Mouse (Mus musculus) liver, postnatal 0 days (tissue): Measurements from ENCODE around the gene S1pr3. TPM values are rescaled to one million over a fixed set of nuclear protein-coding genes. Genes with fewer than 3 reads are reported as not detected.

ENCODE experiments used
- ATAC-seq: fragments of 200-750 bp; cut with Nextera tagmentation; 2 replicates; pipeline ENCODE4 v1.8.0; 2017; ENCODE audit warnings: mild to moderate bottlenecking, moderate library complexity
- DNase-seq: peaks from one replicate; pipeline ENCODE4 v3.0.0-alpha.2; 2016
- H3K27ac ChIP-seq: fragments of 300-500 bp; sonication (generic); 2 replicates; pipeline ENCODE4 v1.5.1; 2014; ENCODE audit warnings: antibody characterized with exemption, moderate library complexity, mild to moderate bottlenecking, low read depth
- H3K27me3 ChIP-seq: fragments of 300-500 bp; sonication (generic); 2 replicates; pipeline ENCODE4 v1.6.1; 2014; ENCODE audit warnings: low read length, control low read depth, mixed read lengths; ENCODE audit not compliant: insufficient read depth
- H3K36me3 ChIP-seq: fragments of 300-500 bp; sonication (generic); replicated peaks from 2 replicates; pipeline ENCODE4 v1.6.1; 2014; ENCODE audit warnings: mild to moderate bottlenecking, control low read depth, low read length, moderate library complexity, mixed read lengths; ENCODE audit not compliant: insufficient read depth
- H3K4me1 ChIP-seq: fragments of 300-500 bp; sonication (generic); 2 replicates; pipeline ENCODE4 v1.6.1; 2014; ENCODE audit warnings: antibody characterized with exemption, mild to moderate bottlenecking, control low read depth; ENCODE audit not compliant: insufficient read depth
- H3K4me2 ChIP-seq: fragments of 300-500 bp; sonication (generic); 2 replicates; pipeline ENCODE4 v1.6.1; 2014; ENCODE audit warnings: low read depth, mild to moderate bottlenecking, low read length, moderate library complexity, mixed read lengths
- H3K4me3 ChIP-seq: fragments of 300-500 bp; sonication (generic); 2 replicates; pipeline ENCODE4 v1.5.1; 2014; ENCODE audit warnings: low read depth, low read length
- H3K9ac ChIP-seq: fragments of 300-500 bp; sonication (generic); replicated peaks from 2 replicates; pipeline ENCODE4 v1.6.1; 2014; ENCODE audit warnings: mild to moderate bottlenecking, moderate library complexity
- H3K9me3 ChIP-seq: fragments of 300-500 bp; sonication (generic); 2 replicates; pipeline ENCODE4 v1.6.1; 2016; ENCODE audit warnings: mild to moderate bottlenecking, control low read depth, low read length, mixed read lengths
- CTCF ChIP-seq: sonication (generic); IDR thresholded peaks from 2 replicates; pipeline ENCODE4 v1.5.1; 2016; ENCODE audit warnings: antibody characterized with exemption, low read depth
- EP300 ChIP-seq: IDR thresholded peaks from 2 replicates; pipeline ENCODE4 v1.6.1; 2016; ENCODE audit warnings: antibody characterized with exemption, low read depth, mild to moderate bottlenecking
- WGBS: fragments of 180-500 bp; shearing (Covaris S2); extraction: QIAGEN DNeasy Blood & Tissue Kit; methylation state at CpG from one replicate; pipeline ENCODE4 v1.1.7; 2014; ENCODE audit not compliant: insufficient replicate concordance; 5-methylcytosine and 5-hydroxymethylcytosine counted together
- polyA plus RNA-seq: library from polyadenylated mRNA; unstranded; fragments of >200 nt; fragmentation: Nextera tagmentation; extraction: Ambion mirVana; gene quantifications from 2 replicates; pipeline ENCODE4 v1.2.1, GENCODE M21; 2015

The S1pr3 gene
- polyA plus RNA-seq, 1 experiment from 2014 or later, result 1.4 TPM

DNA sequence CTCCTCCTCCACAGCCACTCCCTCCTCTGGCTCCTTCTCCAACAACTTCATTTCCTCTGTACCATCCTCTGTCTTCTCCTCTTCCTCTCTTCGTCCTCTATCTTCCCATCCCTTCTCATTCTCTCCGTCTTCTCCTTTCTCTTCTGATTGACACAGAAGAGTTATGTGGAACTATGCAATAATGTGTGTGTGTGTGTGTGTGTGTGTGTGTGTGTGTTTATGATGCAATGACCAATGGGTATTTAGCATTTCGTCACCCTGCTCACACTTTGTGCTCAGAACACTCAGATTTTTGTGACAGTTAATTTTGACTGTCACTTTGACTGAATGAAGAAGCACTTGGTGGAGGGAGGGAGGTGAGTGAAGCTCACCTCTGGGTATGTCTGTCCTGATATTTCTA, 39.1 kb upstream of the S1pr3 start:
- no peak for ATAC-seq
- no peaks in the 10 kb centered on the region for H3K4me1 ChIP-seq
- H3K36me3 ChIP-seq, result no peaks in the 10 kb centered on the region
- H3K4me3 ChIP-seq, result no peak overlapping the region
- no peak overlapping the region for H3K27ac ChIP-seq
- TF ChIP-seq EP300, result no peak
- no peak for TF ChIP-seq CTCF
- WGBS, result 67% methylated on average over 3 of the region's 3 CpGs
- no peaks in the 10 kb centered on the region for H3K27me3 ChIP-seq
- no peak overlapping the region for H3K9ac ChIP-seq
- DNase-seq, result no peak
- no peak overlapping the region for H3K4me2 ChIP-seq
- H3K9me3 ChIP-seq, result no peaks in the 10 kb centered on the region

DNA sequence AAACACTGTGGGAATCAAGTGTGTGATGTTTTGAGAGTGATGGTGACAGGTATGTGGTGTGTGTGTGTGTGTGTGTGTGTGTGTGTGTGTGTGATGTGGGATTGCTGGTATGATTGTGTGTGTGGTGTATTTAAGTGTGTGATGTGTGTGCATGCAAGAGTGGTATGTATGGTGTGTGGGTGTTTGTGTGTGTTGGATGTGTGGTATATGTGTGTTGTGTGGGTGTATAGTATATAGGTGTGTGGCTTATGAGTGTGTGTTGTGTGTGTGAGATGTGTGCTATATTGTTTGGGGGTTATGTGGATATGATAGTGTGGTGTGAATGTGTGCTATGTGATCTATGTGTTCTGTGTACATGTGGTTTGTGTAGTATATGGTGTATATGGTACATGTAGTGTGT, 35.4 kb upstream of the S1pr3 start:
- no peak overlapping the region for H3K4me3 ChIP-seq
- H3K9me3 ChIP-seq, result no peaks in the 10 kb centered on the region
- no peak overlapping the region for H3K4me2 ChIP-seq
- no peaks in the 10 kb centered on the region for H3K4me1 ChIP-seq
- no peak for DNase-seq
- H3K36me3 ChIP-seq, result no peaks in the 10 kb centered on the region
- TF ChIP-seq EP300 (no peak), CTCF (no peak)
- no peak overlapping the region for H3K27ac ChIP-seq
- H3K27me3 ChIP-seq, result no peaks in the 10 kb centered on the region
- H3K9ac ChIP-seq, result no peak overlapping the region
- ATAC-seq, result no peak

DNA sequence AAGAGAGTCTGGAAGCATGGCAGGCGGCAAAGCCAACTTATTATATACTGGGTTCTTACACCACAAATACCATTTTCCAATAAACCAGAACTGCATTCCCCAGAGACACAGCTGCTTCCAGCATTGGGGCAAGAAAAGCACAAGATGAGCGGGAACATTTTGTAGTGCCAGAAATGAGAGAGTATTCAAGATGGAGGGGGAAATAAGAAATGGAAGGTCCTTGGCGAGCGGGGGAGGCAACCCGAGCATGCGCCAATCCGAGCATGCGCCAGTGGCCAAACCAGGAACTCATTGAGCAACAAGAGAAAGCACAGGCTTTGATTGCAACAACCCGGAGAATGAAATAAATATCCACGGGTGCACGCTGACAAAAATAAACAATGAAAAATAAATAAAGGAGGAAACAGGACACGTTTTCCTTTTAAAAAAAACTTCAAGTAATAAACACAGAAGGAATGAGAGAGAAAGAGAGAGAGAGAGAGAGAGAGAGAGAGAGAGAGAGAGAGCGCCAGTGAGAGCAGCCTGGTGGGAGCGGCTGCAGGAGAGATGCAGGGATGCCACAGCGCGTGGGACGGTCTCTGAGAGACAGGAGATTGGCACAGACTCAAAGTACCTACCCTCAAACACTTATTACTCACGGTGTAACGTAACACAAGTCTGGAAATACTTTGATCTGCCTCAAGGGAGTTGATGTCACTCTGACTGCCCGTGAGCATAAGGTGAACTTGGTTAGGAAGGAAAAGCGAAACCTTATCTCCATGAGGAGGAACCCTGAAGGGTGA, 34.2 kb upstream of the S1pr3 start:
- Histone ChIP-seq H3K36me3 (no peaks in the 10 kb centered on the region), H3K27ac (no peak overlapping the region), H3K4me1 (peaks cover 3% of the 10 kb centered on the region; the same call in 1 of the 2 replicates), H3K4me3 (no peak overlapping the region), H3K27me3 (no peaks in the 10 kb centered on the region), H3K9ac (no peak overlapping the region), H3K9me3 (no peaks in the 10 kb centered on the region), H3K4me2 (no peak overlapping the region)
- 73% methylated on average over 21 of the region's 21 CpGs for WGBS
- no peak for TF ChIP-seq CTCF
- TF ChIP-seq EP300, result no peak
- no peak for ATAC-seq
- DNase-seq, result no peak

DNA sequence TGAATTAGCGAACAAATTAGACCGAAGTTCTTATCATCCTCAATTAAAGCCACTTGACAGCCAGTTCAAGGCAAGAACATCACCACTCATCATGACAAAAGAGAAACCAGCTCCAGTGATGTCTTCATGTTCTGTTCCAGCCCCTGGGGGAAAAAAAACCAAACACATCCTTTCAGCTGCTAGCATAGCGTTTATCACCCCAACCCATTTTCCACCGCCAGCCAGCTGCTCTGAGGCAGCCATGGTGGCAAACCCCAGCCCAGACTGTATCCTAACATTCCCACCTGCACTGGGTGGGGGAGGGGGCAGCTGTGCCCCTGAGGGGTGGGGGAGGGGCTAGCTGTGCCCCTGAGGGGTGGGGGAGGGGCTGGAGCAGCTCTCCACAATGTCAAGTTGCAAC, 30.3 kb upstream of the S1pr3 start:
- no peak overlapping the region for H3K27ac ChIP-seq
- peaks cover 3% of the 10 kb centered on the region; the same call in 1 of the 2 replicates for H3K4me1 ChIP-seq
- H3K27me3 ChIP-seq, result no peaks in the 10 kb centered on the region
- H3K36me3 ChIP-seq, result no peaks in the 10 kb centered on the region
- H3K4me3 ChIP-seq, result no peak overlapping the region
- no peak for TF ChIP-seq CTCF
- TF ChIP-seq EP300, result no peak
- 36% methylated on average over 4 of the region's 4 CpGs for WGBS
- peak overlapping the region; percentile 32 for H3K4me2 ChIP-seq
- DNase-seq (peak; percentile 18), ATAC-seq (no peak)
- no peaks in the 10 kb centered on the region for H3K9me3 ChIP-seq
- no peak overlapping the region for H3K9ac ChIP-seq

DNA sequence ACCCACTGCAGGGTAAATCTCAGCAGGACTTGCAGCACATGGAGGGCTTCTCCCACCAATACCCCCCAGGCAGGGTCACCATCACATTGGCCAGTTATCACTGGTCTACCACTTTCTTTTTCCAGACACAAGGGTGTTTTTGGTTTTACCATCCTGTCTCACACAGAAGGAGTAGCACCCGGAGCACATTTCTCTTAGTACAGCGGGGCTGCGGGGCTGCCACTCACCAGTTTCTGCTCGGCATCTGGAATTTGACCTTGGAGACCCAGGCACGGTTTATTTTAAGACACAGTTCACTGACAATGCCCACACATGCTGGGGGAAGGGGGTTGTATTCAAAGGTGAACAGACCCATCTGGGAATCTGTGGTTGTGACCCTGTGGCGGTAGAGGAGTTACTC, 28.8 kb upstream of the S1pr3 start:
- Histone ChIP-seq H3K9me3 (no peaks in the 10 kb centered on the region), H3K27me3 (no peaks in the 10 kb centered on the region), H3K4me2 (no peak overlapping the region), H3K27ac (no peak overlapping the region), H3K9ac (no peak overlapping the region), H3K36me3 (no peaks in the 10 kb centered on the region), H3K4me1 (peaks cover 3% of the 10 kb centered on the region; the same call in 1 of the 2 replicates), H3K4me3 (no peak overlapping the region)
- ATAC-seq, result no peak
- no peak for DNase-seq
- 58% methylated on average over 6 of the region's 6 CpGs for WGBS
- TF ChIP-seq CTCF, result no peak
- TF ChIP-seq EP300, result no peak

DNA sequence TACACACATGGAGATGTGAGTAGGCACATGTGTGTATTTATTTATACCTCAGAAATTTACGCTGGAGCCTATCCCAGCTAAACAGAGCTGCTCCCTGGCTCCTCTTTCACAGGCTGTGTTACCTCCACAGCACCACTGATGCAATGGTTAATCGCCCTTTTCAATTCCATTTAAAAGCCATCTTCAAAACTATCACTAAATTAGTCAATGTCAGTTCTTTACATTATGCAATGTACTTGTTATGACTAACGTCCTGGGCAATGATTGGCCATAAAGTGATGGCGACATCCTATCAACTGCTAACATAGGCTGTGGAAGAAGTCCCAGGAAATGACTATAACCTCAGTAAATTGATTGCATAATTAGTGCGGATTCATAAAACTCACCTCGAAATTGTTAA, 26.9 kb upstream of the S1pr3 start:
- Histone ChIP-seq H3K4me2 (no peak overlapping the region), H3K4me1 (peaks cover 3% of the 10 kb centered on the region; the same call in 1 of the 2 replicates), H3K27me3 (no peaks in the 10 kb centered on the region), H3K36me3 (no peaks in the 10 kb centered on the region), H3K9ac (no peak overlapping the region), H3K27ac (no peak overlapping the region), H3K4me3 (no peak overlapping the region), H3K9me3 (no peaks in the 10 kb centered on the region)
- no peak for TF ChIP-seq CTCF
- TF ChIP-seq EP300, result no peak
- no peak for ATAC-seq
- WGBS, result 68% methylated on average over 6 of the region's 6 CpGs
- DNase-seq, result no peak
